Mouse (Mus musculus): Measurements from ENCODE around the gene Sart1.
"Not testable (repeated sequence)": the region's sequence is repeated elsewhere in the genome, so short reads cannot be mapped to it uniquely, and the experiment has no call there.

Gene Sart1

DNA sequence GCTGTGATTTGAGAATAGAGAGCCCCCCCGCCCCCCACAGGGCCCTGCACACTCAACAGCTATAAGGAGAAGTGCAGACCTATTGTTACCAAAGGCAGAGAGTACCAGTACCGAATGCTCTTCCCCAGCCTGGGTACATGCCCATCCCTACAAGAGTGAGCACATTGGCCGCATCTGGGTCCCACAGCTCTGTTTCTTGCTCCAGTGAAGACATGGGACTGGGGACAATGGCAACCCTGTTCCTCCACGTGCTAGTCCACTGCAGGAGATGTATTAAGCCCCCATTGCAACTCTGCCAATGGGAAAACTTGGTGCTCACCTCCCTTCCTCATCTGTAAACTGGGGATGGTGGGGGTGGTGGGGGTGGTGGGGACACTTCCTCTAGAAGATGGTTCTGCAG is 25.3 kb upstream of the Sart1 start:
- no peak for DNase-seq

- no peak for DNase-seq
These were observed 23.5 kb upstream of the Sart1 start for GRCm38 (mm10) chr19:5411961-5412360.

GRCm38 (mm10) chr19:5410641-5411040 is 22.1 kb upstream of the Sart1 start:
- no peak for DNase-seq

GRCm38 (mm10) chr19:5409068-5409467 is 20.6 kb upstream of the Sart1 start:
- DNase-seq: no peak

GRCm38 (mm10) chr19:5408057-5409001 is 19.8 kb upstream of the Sart1 start:
- DNase-seq: no peak

DNA sequence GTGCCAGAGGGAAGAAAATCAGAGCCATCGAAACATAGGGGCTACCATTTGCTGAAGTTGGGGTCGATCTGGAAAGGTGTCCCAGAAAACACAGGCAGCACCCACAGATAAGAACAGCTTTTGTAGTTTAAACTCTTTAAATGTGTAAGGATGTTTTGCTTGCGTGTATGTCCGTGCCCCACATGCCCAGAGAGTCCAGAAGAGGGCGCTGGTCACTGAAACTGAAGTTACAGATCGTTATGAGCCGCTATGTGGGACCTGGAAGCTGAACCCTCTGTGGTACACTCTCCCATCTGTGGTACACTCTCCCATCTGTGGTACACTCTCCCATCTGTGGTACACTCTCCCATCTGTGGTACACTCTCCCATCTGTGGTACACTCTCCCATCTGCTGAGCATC is 18.6 kb upstream of the Sart1 start:
- peak; percentile 41 to 59 for DNase-seq

- DNase-seq: peak; percentile 33 to 37
These were observed 18.1 kb upstream of the Sart1 start for GRCm38 (mm10) chr19:5406531-5407126.

DNA sequence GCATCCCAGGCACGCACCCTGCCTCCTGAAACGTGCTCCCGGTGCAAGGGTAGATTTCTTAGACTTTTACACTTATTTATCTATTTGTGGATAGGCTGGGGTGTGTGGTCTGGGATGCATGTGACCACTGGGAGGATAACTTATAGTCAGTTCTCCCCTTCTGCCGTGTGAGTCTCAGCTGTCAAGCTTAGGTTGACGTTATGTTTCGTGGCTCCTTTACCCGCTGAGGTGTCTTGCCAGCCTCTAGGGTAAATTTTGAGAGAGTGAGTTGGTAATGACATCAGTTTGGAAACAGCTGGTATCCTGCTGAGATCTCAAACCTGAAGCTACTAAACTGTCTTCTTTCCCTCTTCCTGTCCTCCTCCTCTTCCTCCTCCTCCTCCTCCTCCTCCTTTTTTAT is 17.4 kb upstream of the Sart1 start:
- DNase-seq: no peak

- no peak for DNase-seq
These were observed 13.8 kb upstream of the Sart1 start, which contains the start of gene Tsga10ip for GRCm38 (mm10) chr19:5402293-5402692. Gene Tsga10ip, minus strand, starts transcription at chr19:5402526.

GRCm38 (mm10) chr19:5401073-5401472 is 12.6 kb upstream of the Sart1 start:
- DNase-seq: not testable (repeated sequence)

DNA sequence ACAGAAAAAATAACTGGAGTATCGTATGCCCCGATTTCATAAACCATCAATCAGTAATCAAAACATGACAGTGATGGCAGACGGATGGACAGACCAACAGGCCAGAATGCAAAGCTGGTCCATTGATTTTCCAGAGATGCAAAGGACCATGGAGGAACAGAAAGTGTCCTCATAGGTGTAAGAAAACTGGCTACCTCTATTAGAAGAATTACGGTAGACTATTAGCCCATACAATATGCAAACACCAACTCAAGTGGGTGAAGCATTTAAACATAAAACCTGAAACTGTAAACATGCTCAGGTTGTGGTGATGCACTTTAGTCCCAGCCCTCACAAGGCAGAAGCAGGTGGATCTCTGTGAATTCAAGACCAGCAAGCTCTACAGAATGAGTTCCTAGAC is 6.9 kb upstream of the Sart1 start:
- no peak for DNase-seq

- DNase-seq: no peak
These were observed 5.7 kb upstream of the Sart1 start for GRCm38 (mm10) chr19:5394168-5394567.

GRCm38 (mm10) chr19:5392892-5393291 is 4.4 kb upstream of the Sart1 start:
- DNase-seq: no peak

DNA sequence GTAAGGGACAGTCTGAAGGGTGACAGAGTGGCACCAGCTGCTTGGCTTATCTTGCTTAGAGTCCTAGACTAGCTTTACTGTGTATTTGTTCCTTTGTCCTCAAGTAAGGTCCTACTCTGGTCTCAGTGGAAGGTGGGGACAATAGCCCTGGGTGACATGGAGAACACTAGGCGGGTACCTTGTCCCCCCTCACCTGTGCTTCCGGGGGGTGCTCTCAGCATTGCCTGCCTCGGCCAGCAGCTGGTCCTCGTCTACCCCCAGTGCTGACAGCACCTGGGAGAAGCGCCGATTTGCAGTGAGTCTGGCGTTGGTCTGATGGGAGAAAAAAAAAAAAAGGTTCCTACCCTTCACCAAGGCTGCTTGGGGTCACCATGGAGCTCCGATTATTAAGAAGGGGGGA is 1.9 kb upstream of the Sart1 start:
- DNase-seq: no peak

- peak; percentile 70 to 73 for DNase-seq
These were observed 1.1 kb upstream of the Sart1 start for GRCm38 (mm10) chr19:5389647-5390046.

DNA sequence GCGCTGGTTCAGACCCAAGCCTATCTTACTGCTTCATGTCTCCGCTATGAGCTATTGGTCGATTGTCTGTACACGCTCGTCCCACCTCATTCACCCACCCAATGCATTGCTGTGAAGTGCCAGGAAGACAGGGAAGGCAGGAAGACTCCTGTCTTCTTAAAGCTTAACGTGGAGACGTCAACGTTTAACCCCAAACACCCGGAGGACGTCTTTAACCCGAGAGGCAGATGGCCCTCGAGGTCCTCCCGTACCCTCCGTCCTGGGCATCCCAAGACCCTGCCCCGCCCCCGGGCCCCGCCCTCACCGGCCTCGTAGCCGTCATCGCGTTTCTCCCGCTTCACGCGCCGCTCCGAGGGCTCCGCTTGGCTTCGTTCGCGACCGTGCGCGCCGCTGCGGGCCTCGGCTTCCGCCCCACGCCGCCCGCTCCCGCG is 477 bp downstream of the Sart1 start:
- DNase-seq: peak in 1 of 2 experiments; percentile 41

DNA sequence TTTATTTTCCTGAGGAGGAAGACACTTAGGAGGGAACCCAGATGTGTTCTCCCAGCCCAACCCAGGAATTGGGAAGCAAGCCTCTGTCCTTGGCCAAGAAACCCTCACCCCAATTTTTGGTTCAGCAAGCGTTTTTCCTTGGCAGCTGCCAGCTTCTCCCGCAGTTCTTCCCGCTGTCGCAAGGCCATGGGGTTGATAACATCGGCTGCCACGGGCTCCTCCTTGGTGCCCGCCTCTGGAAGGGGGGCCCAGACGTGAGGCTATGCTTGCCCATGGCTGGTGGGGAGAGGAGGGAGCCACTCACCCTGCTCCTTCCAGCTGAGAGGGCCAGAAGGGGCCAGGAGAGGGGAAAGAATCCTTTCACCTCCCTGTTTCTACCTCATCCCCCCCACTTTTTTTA is 3.8 kb downstream of the Sart1 start:
- DNase-seq: no peak

GRCm38 (mm10) chr19:5383326-5383725 is 5.2 kb downstream of the Sart1 start:
- DNase-seq: no peak

- no peak for DNase-seq
These were observed 11.1 kb downstream of the Sart1 start for GRCm38 (mm10) chr19:5377446-5377845.

DNA sequence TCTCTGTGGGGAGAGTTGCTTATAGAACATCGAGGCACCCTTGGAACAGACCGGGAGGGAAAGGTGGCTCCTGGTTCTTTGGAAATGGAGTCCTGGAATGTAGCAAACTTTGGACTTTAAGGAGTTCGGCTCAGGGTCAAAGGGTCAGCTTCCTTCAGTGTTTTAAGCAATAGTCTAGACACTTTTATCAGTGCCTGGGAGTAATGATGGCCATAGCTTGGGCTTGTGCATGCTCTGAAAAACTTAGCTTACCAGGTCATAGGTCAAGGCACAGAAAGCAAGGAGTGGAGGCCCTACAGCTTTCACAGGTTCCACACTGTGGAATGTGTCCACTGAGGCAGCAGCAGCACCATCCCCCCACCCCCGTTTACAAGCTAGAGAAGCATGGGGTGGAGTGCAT is 13.8 kb downstream of the Sart1 start:
- no peak for DNase-seq

- DNase-seq: no peak
These were observed 14.3 kb downstream of the Sart1 start for GRCm38 (mm10) chr19:5374177-5374576.

- no peak for DNase-seq
These were observed 15.8 kb downstream of the Sart1 start for GRCm38 (mm10) chr19:5372724-5373123.

DNA sequence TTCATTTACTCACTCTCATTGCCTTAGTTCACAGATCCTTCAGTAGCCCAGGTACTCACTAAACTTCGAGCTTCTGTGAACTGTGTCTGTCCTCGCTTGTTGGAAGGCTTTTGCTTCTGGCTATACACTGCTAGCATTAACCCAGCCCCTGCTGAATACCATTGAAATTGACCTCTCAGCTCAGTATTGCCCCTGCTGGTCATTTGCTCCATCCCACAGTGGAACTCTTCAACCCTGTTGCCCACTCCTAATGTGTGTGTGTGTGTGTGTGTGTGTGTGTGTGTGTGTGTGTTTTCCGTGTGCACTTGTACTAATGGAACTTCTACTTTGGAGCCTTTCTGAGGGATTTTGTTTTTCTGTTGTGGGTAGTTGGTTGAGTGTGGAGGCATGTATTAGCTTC is 17.6 kb downstream of the Sart1 start:
- DNase-seq: no peak

- DNase-seq: no peak
These were observed 21.0 kb downstream of the Sart1 start for GRCm38 (mm10) chr19:5367455-5367854.

All from spleen, adult 18-20 months (tissue).